Mouse (Mus musculus): ENCODE measurements around the gene Pi4k2a.
A peak's percentile ranks its signal among the peaks of the same experiment; 100 is the strongest.
"Not testable (repeated sequence)": the region's sequence is repeated elsewhere in the genome, so short reads cannot be mapped to it uniquely, and the experiment has no call there.

Pi4k2a gene

DNA sequence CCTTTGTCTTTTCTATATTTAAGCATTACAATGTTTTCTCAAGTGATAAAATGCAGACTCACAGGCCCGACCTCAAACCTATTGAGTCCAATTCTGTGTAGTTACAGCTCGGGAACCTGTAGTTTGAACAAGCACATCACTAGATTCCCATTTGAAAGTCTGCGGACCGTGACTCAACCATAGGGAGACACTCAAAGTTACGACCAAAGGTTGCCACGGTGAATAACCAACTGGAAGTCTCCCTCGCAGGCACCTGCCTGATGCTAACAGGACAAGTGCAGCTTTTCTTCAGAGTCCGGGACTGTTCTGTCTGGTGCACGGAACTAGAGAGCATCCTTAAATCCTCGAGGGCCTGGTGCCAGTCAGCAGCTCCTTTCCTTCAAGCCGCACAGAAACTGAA is 9.8 kb upstream of the Pi4k2a start:
- no peak for DNase-seq (ENCODE audit: low read depth, low spot score)

- not testable (repeated sequence) for DNase-seq (ENCODE audit: low read depth, low spot score)
These were observed 8.7 kb upstream of the Pi4k2a start for GRCm38 (mm10) chr19:42081613-42082012.

DNA sequence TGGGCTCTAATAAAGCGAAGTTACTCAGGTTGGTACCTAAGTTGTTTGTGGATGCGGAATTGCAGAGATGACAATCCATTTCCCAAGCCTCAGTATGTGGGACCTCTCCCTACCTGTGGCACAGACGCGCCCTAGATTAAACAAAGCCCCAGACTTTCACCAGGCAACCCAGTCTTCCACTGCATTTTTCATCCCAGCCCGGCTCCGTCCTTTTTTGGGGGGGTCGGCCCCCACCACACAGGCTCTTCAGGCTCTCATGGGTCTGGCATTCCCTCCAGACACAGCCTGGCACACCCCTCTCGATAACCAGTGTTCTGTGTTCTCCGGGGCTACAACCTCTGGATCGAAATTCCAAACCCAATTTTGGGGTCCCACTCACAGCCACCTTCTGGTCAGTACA is 4.6 kb upstream of the Pi4k2a start:
- DNase-seq (ENCODE audit: low read depth, low spot score): no peak

GRCm38 (mm10) chr19:42086166-42086565 is 4.1 kb upstream of the Pi4k2a start, which contains the start of gene Morn4:
Morn4 (minus strand) TSS chr19:42086357.
- DNase-seq (ENCODE audit: low read depth, low spot score): peak; percentile 60

DNA sequence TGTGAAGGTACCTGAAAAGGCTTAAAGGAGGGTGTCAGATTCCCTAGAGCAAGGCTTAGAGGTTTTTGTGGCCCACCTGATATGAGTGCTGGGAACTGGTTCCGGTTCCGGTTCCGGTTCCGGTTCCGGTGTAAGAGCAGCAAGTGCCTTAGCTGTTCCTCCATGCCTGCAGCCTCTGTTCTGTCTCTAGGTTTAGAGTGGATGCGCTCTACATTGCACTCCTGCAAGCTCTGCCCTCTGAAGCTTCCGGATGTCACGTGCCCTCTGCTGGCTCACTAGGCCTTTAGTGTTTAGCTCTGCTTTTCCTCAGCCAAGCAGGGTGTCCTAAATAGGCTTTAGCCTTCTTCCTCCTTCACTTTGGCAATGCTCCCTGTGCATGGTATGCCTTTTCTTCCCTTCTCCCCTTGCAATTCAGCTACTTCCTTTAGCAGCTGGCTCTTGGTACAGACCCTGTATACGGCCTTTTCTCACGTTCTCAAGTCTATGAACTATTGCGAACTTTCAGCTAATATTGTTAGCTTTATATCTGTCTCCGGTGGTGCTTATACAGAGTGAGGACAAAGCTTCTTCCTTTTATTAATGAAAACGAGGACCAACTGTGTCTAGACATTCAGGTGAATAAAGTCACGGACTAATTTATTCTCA is 1.0 kb upstream of the Pi4k2a start:
- no peak for DNase-seq (ENCODE audit: low read depth, low spot score)

DNA sequence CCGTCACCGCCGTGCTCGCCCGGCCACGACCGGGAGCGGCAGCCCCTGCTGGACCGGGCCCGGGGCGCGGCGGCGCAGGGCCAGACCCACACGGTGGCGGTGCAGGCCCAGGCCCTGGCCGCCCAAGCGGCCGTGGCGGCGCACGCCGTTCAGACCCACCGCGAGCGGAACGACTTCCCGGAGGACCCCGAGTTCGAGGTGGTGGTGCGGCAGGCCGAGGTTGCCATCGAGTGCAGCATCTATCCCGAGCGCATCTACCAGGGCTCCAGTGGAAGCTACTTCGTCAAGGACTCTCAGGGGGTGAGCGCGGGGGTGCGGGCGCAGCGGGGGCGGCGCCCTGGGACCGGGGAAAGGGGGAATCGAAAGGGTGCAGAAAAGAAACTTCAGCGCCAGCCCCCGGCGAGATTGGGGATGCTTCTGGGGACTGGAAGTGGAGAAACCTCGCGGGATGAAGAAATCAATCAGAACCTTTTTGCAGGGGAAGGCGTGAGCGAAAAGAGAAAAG is 419 bp downstream of the Pi4k2a start:
- DNase-seq (ENCODE audit: low read depth, low spot score): no peak

GRCm38 (mm10) chr19:42099406-42099805 is 9.1 kb downstream of the Pi4k2a start:
- no peak for DNase-seq (ENCODE audit: low read depth, low spot score)

- DNase-seq (ENCODE audit: low read depth, low spot score): no peak
These were observed 14.4 kb downstream of the Pi4k2a start for GRCm38 (mm10) chr19:42104681-42105080.

DNA sequence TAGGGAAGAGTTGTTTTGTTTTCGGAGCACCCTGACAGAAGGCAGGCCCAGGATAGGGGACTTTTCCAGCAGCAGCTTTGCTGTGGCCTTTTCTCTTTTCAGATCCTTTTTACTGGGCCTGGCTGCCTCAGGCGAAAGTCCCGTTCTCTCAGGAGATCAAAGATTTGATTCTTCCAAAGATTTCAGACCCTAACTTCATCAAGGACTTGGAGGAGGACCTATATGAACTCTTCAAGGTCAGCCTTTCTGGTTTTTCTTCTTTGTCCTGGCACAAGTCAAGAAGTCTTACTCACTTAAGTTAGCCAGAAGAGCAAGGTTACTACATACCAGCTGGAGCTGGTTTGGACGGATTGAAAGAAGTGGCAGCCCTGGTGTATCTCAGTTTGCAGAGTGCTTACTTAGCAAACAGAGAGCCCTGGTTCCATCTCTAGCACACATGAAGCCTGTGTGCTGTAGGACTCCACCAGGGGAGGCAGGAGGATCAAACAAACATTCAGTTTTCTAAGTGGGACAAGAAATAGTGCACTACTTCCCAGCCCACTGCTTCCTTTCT is 25.6 kb downstream of the Pi4k2a start:
- DNase-seq (ENCODE audit: low read depth, low spot score): no peak

DNA sequence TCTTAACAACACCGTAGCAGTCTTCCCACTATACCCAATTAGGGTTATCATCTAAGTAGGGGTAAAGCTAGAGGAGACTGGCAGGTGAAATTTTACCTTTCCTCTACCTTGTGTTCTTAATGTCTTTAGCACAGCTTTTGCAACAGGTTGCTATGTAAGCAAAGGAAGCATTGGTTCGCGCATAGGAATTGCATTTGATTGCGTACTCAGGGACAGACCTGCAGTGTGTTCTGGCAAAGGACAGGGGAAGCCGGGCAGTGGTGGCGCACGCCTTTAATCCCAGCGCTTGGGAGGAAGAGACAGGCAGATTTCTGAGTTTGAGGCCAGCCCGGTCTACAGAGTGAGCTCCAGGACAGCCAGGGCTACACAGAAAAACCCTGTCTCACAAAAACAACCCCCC is 27.9 kb downstream of the Pi4k2a start:
- DNase-seq (ENCODE audit: low read depth, low spot score): no peak

GRCm38 (mm10) chr19:42118596-42118995 is 28.3 kb downstream of the Pi4k2a start:
- no peak for DNase-seq (ENCODE audit: low read depth, low spot score)

GRCm38 (mm10) chr19:42120451-42120850 is 30.2 kb downstream of the Pi4k2a start:
- no peak for DNase-seq (ENCODE audit: low read depth, low spot score)

GRCm38 (mm10) chr19:42124684-42125083 is 34.4 kb downstream of the Pi4k2a start:
- DNase-seq (ENCODE audit: low read depth, low spot score): no peak

DNA sequence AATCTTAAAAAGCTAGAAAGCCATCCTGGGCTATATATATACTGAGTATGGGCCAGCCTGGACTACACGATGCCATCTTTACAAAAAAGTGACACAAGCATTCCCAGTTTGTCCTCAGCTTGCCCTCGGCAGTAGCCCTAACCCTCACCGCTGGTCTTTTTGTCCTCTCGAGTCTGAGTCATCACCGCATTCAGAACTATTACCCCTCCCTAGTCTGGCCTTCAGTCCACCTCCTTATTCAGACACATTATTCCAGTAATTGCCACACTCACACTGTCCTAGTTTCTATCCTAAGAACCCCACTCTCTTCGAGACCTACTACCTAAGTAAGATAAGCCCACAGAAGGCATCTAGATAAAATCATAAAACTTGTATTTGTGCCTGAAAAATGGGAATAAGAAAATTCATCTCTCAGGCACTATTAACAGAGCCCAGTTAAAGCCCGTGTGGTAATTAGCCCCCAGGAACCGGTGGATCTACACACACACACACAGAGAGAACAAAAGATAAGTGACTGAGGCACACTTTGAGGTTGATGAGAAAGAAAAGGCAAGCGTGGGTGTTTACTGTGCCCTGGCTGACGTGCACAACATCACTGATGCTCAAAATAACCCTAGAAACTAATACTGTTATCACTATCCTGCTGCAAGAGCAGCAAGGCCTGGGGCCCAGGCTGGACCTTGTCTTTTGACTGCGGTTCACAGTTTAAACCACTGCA is 35.4 kb downstream of the Pi4k2a start:
- no peak for DNase-seq (ENCODE audit: low read depth, low spot score)

DNA sequence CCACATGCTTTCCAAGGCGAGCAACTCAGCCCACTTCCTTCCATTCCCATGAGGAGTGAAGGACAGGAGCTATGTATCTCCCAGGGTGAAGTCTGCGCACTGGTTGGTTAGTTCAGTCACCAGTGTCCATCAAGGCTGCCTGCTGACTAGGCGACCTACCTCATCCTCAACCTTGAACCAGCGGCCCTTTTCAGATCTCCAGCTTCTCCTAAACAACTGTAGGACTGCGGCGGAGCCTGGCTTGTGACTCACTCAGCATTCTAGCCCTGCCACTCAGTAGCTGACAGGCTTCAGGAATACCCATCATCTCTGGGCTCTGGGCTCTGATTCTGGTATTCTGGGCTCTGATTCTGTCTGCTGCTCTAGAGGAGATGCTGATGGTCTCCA is 35.9 kb downstream of the Pi4k2a start:
- no peak for DNase-seq (ENCODE audit: low read depth, low spot score)

DNA sequence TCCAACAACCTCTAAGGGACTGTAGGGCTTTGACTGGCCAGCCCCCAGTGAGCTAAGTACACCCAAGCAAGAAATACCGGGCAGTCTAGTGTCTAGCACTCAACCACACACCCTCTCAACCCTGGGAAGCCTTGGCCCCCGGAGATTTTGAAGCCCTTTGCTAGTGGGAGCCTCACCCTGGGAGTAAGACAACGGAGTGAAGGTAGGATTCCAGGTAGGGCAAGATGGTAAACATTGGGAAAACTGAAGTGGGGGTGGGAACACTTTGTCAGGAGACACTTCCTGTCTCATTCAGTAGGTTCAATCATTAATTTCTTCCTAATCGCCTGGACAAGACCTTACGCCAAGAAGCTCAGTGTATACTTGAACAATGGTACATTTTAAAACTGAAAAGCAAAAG is 36.8 kb downstream of the Pi4k2a start:
- DNase-seq (ENCODE audit: low read depth, low spot score): no peak

- DNase-seq (ENCODE audit: low read depth, low spot score): no peak
These were observed 37.9 kb downstream of the Pi4k2a start for GRCm38 (mm10) chr19:42128052-42128740.

- peak; percentile 99 for DNase-seq (ENCODE audit: low read depth, low spot score)
These were observed 38.7 kb downstream of the Pi4k2a start, which contains the start of gene Avpi1 for GRCm38 (mm10) chr19:42128787-42129508. Avpi1 (minus strand) TSS chr19:42129059.

DNA sequence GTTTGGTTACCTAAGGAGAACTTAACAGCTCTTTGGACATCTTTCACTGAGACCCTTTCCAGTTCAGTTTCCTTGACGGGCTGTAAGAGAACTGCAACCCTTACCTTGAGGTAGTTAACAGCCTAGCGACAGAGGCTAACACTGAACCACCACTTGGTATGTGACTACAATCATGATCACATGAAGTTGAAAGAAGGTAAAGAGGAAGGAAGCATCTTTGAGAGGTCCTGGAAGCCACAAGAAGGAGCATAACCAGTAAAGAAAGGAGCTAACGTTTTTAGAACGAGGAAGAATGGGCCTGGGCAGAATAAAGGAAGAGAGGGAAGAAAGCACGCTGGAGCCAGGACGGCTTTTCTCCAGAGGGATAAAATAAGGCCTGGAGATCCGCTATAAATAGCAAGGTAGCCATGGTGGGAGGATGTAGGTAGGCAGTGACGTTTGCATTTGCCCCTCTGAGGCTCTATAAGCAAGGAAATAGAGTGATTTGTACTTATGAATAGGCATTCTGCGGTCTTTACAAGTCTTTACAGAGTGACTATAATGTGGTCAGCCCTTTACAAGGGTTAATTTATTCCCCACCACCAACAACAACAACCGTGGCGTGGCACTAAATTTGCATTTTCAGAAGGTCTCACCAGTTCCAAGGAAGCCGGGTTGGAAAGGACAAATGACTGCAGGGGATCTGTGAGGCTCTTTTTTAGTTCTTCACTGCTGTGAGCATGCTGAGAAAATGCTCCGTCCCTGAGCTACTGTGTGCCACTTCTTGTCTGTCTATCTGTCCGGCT is 39.4 kb downstream of the Pi4k2a start:
- no peak for DNase-seq (ENCODE audit: low read depth, low spot score)

GRCm38 (mm10) chr19:42130294-42130606 is 40.0 kb downstream of the Pi4k2a start:
- DNase-seq (ENCODE audit: low read depth, low spot score): no peak

DNA sequence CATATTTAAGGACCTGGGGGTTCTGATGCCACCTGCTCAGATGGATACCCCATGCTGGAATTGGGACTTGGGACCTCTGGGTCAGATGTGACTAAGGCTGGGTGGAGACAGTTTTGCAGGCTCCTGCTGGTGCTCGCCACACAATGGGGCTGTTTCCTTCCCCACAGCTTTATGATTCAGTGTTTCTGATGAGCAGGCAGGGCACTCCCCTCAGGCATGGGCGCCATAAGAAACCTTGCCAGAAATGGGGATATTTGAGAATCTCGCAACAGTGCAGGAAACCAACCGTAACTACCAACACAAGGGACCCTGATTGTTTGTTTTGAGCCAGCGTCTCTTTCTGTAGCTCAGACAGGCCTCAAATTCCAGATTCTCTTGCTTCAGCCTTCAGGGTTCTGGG is 40.8 kb downstream of the Pi4k2a start:
- no peak for DNase-seq (ENCODE audit: low read depth, low spot score)
